Mouse (Mus musculus): ENCODE data around the gene Gm38119. TPM values are rescaled to one million over a fixed set of nuclear protein-coding genes. Genes with fewer than 3 reads are reported as not detected.
"Not testable (repeated sequence)": the region's sequence is repeated elsewhere in the genome, so short reads cannot be mapped to it uniquely, and the experiment has no call there.

The Gm38119 gene
- polyA plus RNA-seq, 1 experiment from 2014 or later: not detected

GRCm38 (mm10) chr3:92694613-92695012 lies 44.3 kb downstream of the Gm38119 start:
- no peak overlapping the region for H3K4me2 ChIP-seq (ENCODE audit: low read length)
- no peaks in the 10 kb centered on the region for H3K36me3 ChIP-seq (ENCODE audit: control insufficient read depth, insufficient read depth, low read length)
- no peaks in the 10 kb centered on the region for H3K27me3 ChIP-seq (replicated peaks; ENCODE audit: control insufficient read depth, insufficient read depth, low read length)
- H3K4me3 ChIP-seq (ENCODE audit: low read length): no peak overlapping the region
- H3K27ac ChIP-seq (ENCODE audit: low read depth, low read length): no peak overlapping the region
- H3K9me3 ChIP-seq (ENCODE audit: control insufficient read depth, low read length): no peaks in the 10 kb centered on the region
- no peak overlapping the region for H3K9ac ChIP-seq (ENCODE audit: low read depth, low read length)
- no peak for ATAC-seq
- 11% methylated on average over 1 of the region's 1 CpGs for WGBS
- no peaks in the 10 kb centered on the region for H3K4me1 ChIP-seq (ENCODE audit: control insufficient read depth, insufficient read depth, low read depth, low read length)

- no peak for ATAC-seq
Observed at GRCm38 (mm10) chr3:92691688-92692087, 47.2 kb downstream of the Gm38119 start.

GRCm38 (mm10) chr3:92689154-92689553 lies 49.7 kb downstream of the Gm38119 start:
- H3K36me3 ChIP-seq (ENCODE audit: control insufficient read depth, insufficient read depth, low read length): not testable (repeated sequence)

More at GRCm38 (mm10) chr3:92691688-92692087, 47.2 kb downstream of the Gm38119 start:
- Histone ChIP-seq H3K4me1 (ENCODE audit: control insufficient read depth, insufficient read depth, low read depth, low read length) (no peaks in the 10 kb centered on the region), H3K27me3 (replicated peaks; ENCODE audit: control insufficient read depth, insufficient read depth, low read length) (no peaks in the 10 kb centered on the region), H3K4me2 (ENCODE audit: low read length) (no peak overlapping the region), H3K9ac (ENCODE audit: low read depth, low read length) (no peak overlapping the region), H3K9me3 (ENCODE audit: control insufficient read depth, low read length) (no peaks in the 10 kb centered on the region), H3K27ac (ENCODE audit: low read depth, low read length) (no peak overlapping the region), H3K4me3 (ENCODE audit: low read length) (no peak overlapping the region), H3K36me3 (ENCODE audit: control insufficient read depth, insufficient read depth, low read length) (no peaks in the 10 kb centered on the region)

More at GRCm38 (mm10) chr3:92689154-92689553, 49.7 kb downstream of the Gm38119 start:
- not testable (repeated sequence) for H3K27me3 ChIP-seq (replicated peaks; ENCODE audit: control insufficient read depth, insufficient read depth, low read length); ATAC-seq; H3K27ac ChIP-seq (ENCODE audit: low read depth, low read length); H3K9ac ChIP-seq (ENCODE audit: low read depth, low read length); H3K4me3 ChIP-seq (ENCODE audit: low read length); H3K4me2 ChIP-seq (ENCODE audit: low read length); H3K9me3 ChIP-seq (ENCODE audit: control insufficient read depth, low read length); H3K4me1 ChIP-seq (ENCODE audit: control insufficient read depth, insufficient read depth, low read depth, low read length)
- 81% methylated on average over 16 of the region's 16 CpGs for WGBS

Other genes starting within 250 kb of the Gm38119 start
- not detected in 2 replicates for gene Sprr4, start 238.6 kb downstream of the Gm38119 start, polyA plus RNA-seq (2015; fragmentation: Nextera tagmentation; extraction: Ambion mirVana)
- gene 2310046K23Rik, start 204.6 kb downstream of the Gm38119 start, polyA plus RNA-seq (2015; fragmentation: Nextera tagmentation; extraction: Ambion mirVana): not detected in 2 replicates
- gene Ivl, start 165.4 kb downstream of the Gm38119 start, polyA plus RNA-seq (2015; fragmentation: Nextera tagmentation; extraction: Ambion mirVana): not detected in 2 replicates
- not detected in 2 replicates for gene Smcp, start 150.1 kb downstream of the Gm38119 start, polyA plus RNA-seq (2015; fragmentation: Nextera tagmentation; extraction: Ambion mirVana)
- gene 2210017I01Rik, start 131.6 kb downstream of the Gm38119 start, polyA plus RNA-seq (2015; fragmentation: Nextera tagmentation; extraction: Ambion mirVana): not detected in 2 replicates
- not detected in 2 replicates for gene Lce6a, start 117.4 kb downstream of the Gm38119 start, polyA plus RNA-seq (2015; fragmentation: Nextera tagmentation; extraction: Ambion mirVana)
- not detected in 2 replicates for gene Lce1a1, start 90.8 kb downstream of the Gm38119 start, polyA plus RNA-seq (2015; fragmentation: Nextera tagmentation; extraction: Ambion mirVana)
- not detected in 2 replicates for gene Lce1b, start 82.2 kb downstream of the Gm38119 start, polyA plus RNA-seq (2015; fragmentation: Nextera tagmentation; extraction: Ambion mirVana)
- not detected in 2 replicates for gene Lce1a2, start 68.8 kb downstream of the Gm38119 start, polyA plus RNA-seq (2015; fragmentation: Nextera tagmentation; extraction: Ambion mirVana)
- gene Lce1c, start 59.8 kb downstream of the Gm38119 start, polyA plus RNA-seq (2015; fragmentation: Nextera tagmentation; extraction: Ambion mirVana): not detected in 2 replicates
- not detected in 2 replicates for gene Lce1d, start 51.9 kb downstream of the Gm38119 start, polyA plus RNA-seq (2015; fragmentation: Nextera tagmentation; extraction: Ambion mirVana)
- gene Lce1e, start 30.0 kb downstream of the Gm38119 start, polyA plus RNA-seq (2015; fragmentation: Nextera tagmentation; extraction: Ambion mirVana): not detected in 2 replicates
- not detected in 2 replicates for gene Lce1f, start 18.7 kb downstream of the Gm38119 start, polyA plus RNA-seq (2015; fragmentation: Nextera tagmentation; extraction: Ambion mirVana)
- gene Lce1g, start 13.2 kb upstream of the Gm38119 start, polyA plus RNA-seq (2015; fragmentation: Nextera tagmentation; extraction: Ambion mirVana): not detected in 2 replicates
- not detected in 2 replicates for gene Lce1h, start 26.0 kb upstream of the Gm38119 start, polyA plus RNA-seq (2015; fragmentation: Nextera tagmentation; extraction: Ambion mirVana)
- not detected in 2 replicates for gene Lce1i, start 39.8 kb upstream of the Gm38119 start, polyA plus RNA-seq (2015; fragmentation: Nextera tagmentation; extraction: Ambion mirVana)
- gene Lce1j, start 51.4 kb upstream of the Gm38119 start, polyA plus RNA-seq (2015; fragmentation: Nextera tagmentation; extraction: Ambion mirVana): not detected in 2 replicates
- gene Lce1k, start 68.8 kb upstream of the Gm38119 start, polyA plus RNA-seq (2015; fragmentation: Nextera tagmentation; extraction: Ambion mirVana): not detected in 2 replicates
- not detected in 2 replicates for gene Kprp, start 88.2 kb upstream of the Gm38119 start, polyA plus RNA-seq (2015; fragmentation: Nextera tagmentation; extraction: Ambion mirVana)
- not detected in 2 replicates for gene Lce1l, start 112.2 kb upstream of the Gm38119 start, polyA plus RNA-seq (2015; fragmentation: Nextera tagmentation; extraction: Ambion mirVana)
- not detected in 2 replicates for gene 2310050C09Rik, start 131.1 kb upstream of the Gm38119 start, polyA plus RNA-seq (2015; fragmentation: Nextera tagmentation; extraction: Ambion mirVana)
- gene Lce3a, start 187.1 kb upstream of the Gm38119 start, polyA plus RNA-seq (2015; fragmentation: Nextera tagmentation; extraction: Ambion mirVana): not detected in 2 replicates
- not detected in 2 replicates for gene Lce3b, start 193.9 kb upstream of the Gm38119 start, polyA plus RNA-seq (2015; fragmentation: Nextera tagmentation; extraction: Ambion mirVana)
- gene Lce3c, start 205.4 kb upstream of the Gm38119 start, polyA plus RNA-seq (2015; fragmentation: Nextera tagmentation; extraction: Ambion mirVana): 0.89 TPM in 1 of 2 replicates, not detected in the other
- gene Lce3d, start 218.3 kb upstream of the Gm38119 start, polyA plus RNA-seq (2015; fragmentation: Nextera tagmentation; extraction: Ambion mirVana): not detected in 2 replicates
- not detected in 2 replicates for gene Lce3e, start 228.0 kb upstream of the Gm38119 start, polyA plus RNA-seq (2015; fragmentation: Nextera tagmentation; extraction: Ambion mirVana)